25 mouse cellular contexts compared by ENCODE assay signal in the genomic region with DNA sequence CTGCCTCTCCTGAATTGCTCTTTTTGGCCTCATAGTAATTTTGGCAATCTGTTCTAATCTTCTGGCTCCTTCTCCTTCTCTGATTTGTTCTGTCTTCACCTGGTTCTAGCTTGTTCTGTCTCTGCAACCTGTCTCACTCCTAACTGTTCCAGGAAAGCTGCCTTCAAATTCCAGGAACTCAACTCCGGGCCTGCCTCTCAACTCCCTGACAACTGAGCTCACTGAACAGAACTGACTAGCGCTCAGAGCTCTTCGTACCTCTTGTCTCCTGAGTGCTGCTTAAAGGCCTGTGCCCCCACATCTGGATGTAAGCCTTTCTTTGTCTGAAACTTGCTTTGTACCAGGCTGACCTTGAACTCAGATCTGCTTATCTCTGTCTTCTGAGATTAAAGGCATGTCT. TPM values are rescaled to one million over a fixed set of nuclear protein-coding genes. Genes with fewer than 3 reads are reported as not detected.
DNase-seq lines count a peak whose midpoint lies in the region; TF ChIP-seq lines count a peak whose summit lies in the region.
"Had no signal": no experiment of that assay in that cellular context is flagged by ENCODE, and none has a peak within 500 bp of the region (broad histone marks: within the 10 kb centered on the region; RNA-seq: fewer than 3 reads in every experiment).

No protein-coding gene starts in this region.

- H3K4me1 ChIP-seq in kidney, adult 2 months (ENCODE audit: control insufficient read depth, insufficient read depth, low read length): peaks cover 5% of the 10 kb centered on the region; the same call in 1 of the 2 replicates
- H3K4me1 ChIP-seq: embryonic facial prominence, embryonic 12.5 days; embryonic facial prominence, embryonic 15.5 days had no signal

- DNase-seq in adrenal gland, adult 8-10 months: peak; percentile 32
- no peak for DNase-seq in adrenal gland, postnatal 25 days
- peak; percentile 84 for DNase-seq in kidney, adult 2 months
- DNase-seq in kidney, adult 11 months: no peak
- DNase-seq in ZHBTc4 (ENCODE audit: low read depth, low spot score): peak; percentile 30
- DNase-seq in right cerebral cortex, postnatal 14 days: no peak
- DNase-seq: B cell, adult 2 months; cerebellum, adult 11 months; cerebellum, adult 2 months; cerebellum, adult 9-11 months; cerebellum, postnatal 25 days; forebrain, postnatal 0 days; gastrocnemius, adult 2 months; gastrocnemius, postnatal 14 days; heart, adult 18-20 months; heart, postnatal 14 days; heart, postnatal 4 days had no signal

- no peak overlapping the region for H3K4me3 ChIP-seq in kidney, adult 2 months (ENCODE audit: insufficient read depth, low read depth, low read length)
- H3K4me3 ChIP-seq: embryonic facial prominence, embryonic 12.5 days; embryonic facial prominence, embryonic 15.5 days; gastrocnemius, adult 2 months; heart, embryonic 10.5 days; heart, embryonic 13.5 days had no signal

- no peak overlapping the region for H3K27ac ChIP-seq in kidney, adult 2 months (ENCODE audit: insufficient read depth, low read depth, low read length)
- H3K27ac ChIP-seq: embryonic facial prominence, embryonic 12.5 days; embryonic facial prominence, embryonic 15.5 days; gastrocnemius, adult 2 months; heart, embryonic 10.5 days; heart, embryonic 13.5 days; hindbrain, embryonic 14.5 days; hindbrain, postnatal 0 days had no signal

- TF ChIP-seq CTCF in kidney, adult 2 months (conservative IDR thresholded peaks at IDR 0.05; ENCODE audit: insufficient read depth, insufficient read length, low read depth, low read length): no peak

- no peak for TF ChIP-seq POLR2A in kidney, adult 2 months (IDR thresholded peaks at IDR 0.05; ENCODE audit: low read depth, low read length)

- WGBS in kidney, adult 2 months: 59% methylated on average over 3 of the region's 3 CpGs

- H3K36me3 ChIP-seq in kidney, adult 2 months (ENCODE audit: control insufficient read depth, insufficient read depth, low read length): no peaks in the 10 kb centered on the region; the same call in 1 of the 2 replicates

- H3K27me3 ChIP-seq in kidney, adult 2 months (replicated peaks; ENCODE audit: control insufficient read depth, insufficient read depth, low read length): no peaks in the 10 kb centered on the region
- H3K27me3 ChIP-seq: CH12.LX; embryonic facial prominence, embryonic 12.5 days; embryonic facial prominence, embryonic 15.5 days; heart, embryonic 13.5 days; Patski had no signal

RNA-seq across cellular contexts. Expression of gene Gfpt1, which starts 10.2 kb away (rescaled TPM):
- total RNA-seq in adrenal gland, adult 8-10 months (2022): 10 to 100 TPM; 53.2 to 62.5 (median 55.0) TPM
- 37.9 and 40.4 TPM in 2 replicates for total RNA-seq in adrenal gland, postnatal 25 days (2021)
- 10.3 and 11.9 TPM in 2 replicates for polyA plus RNA-seq in kidney, adult 2 months (2012; rRNA removed)

RNA-seq across cellular contexts. Expression of gene Nfu1, which starts 23.4 kb away (rescaled TPM):
- 10 to 100 TPM; 75.6 to 95.8 (median 82.6) TPM for total RNA-seq in adrenal gland, adult 8-10 months (2022)
- total RNA-seq in adrenal gland, postnatal 25 days (2021): 74.2 and 76.8 TPM in 2 replicates
- 232 and 303 TPM in 2 replicates for polyA plus RNA-seq in kidney, adult 2 months (2012; rRNA removed)

Comparison
In these comparisons a context has a peak if more than half of its experiments do, and no peak if none do; other contexts are left out.
1. DNase-seq: peak in adrenal gland, adult 8-10 months (single experiment), kidney, adult 2 months (single experiment) and ZHBTc4 (single experiment); none in adrenal gland, postnatal 25 days (single experiment), kidney, adult 11 months (single experiment) and right cerebral cortex, postnatal 14 days (single experiment).